Mouse (Mus musculus): ENCODE data around the gene Zfp775. TPM values are rescaled to one million over a fixed set of nuclear protein-coding genes. Genes with fewer than 3 reads are reported as not detected.
A peak's percentile ranks its signal among the peaks of the same experiment; 100 is the strongest.

The Zfp775 gene
- 1 to 10 TPM; 6.3 to 8.3 TPM for total RNA-seq (2021)
- long read RNA-seq, experiment 1, full-length matches to known transcripts = 15 of 16 reads
- long read RNA-seq, experiment 1, partial matches to known transcripts = 0 of 16 reads
- long read RNA-seq, experiment 1, other reads (novel, unspliced or antisense) = 1 of 16 reads
- long read RNA-seq, experiment 2, full-length matches to known transcripts = 10 of 12 reads
- long read RNA-seq, experiment 2, partial matches to known transcripts = 0 of 12 reads
- long read RNA-seq, experiment 2, other reads (novel, unspliced or antisense) = 2 of 12 reads

- intact Hi-C loops (cut with DNase I) = no loop called here
- peak; percentile 92 to 96 for DNase-seq (ENCODE audit: extremely low spot score in 1 of 2, low spot score in 2 of 2)
- Histone ChIP-seq H3K27ac (peak within 1 kb of the TSS; percentile 93), H3K4me3 (peak within 1 kb of the TSS; percentile 99)
- TF ChIP-seq CTCF (IDR thresholded peaks at IDR 0.05) = no peak; the same call in 1 of the 2 replicates
These were observed at the start of gene Zfp775 for GRCm38 (mm10) chr6:48601271-48602079. Zfp775 (plus strand) TSS chr6:48602063.

DNA sequence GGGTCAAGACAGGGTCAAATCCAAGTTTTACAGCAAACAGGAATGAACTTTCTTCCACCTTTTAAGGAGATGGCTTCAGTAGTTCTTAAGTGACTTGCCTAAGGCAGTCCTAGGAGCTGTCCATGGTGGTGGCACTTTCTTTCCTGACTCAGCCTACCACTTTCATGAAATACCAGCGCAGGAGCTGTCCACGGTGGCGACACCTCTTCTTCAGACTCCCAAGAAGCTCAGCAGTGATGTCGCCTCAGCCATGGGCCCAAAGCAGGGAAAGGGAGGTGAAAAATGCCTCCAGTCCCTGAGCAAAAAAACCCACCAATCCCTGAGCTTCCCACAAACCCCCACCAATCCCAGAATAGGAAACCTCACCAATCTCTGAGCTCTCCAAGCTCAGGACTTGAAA lies 48.9 kb upstream of the Zfp775 start:
- intact Hi-C loops (cut with DNase I) = no loop called here
- no peak overlapping the region for H3K4me3 ChIP-seq
- TF ChIP-seq CTCF (IDR thresholded peaks at IDR 0.05) = no peak
- H3K27ac ChIP-seq = no peak overlapping the region
- DNase-seq (ENCODE audit: extremely low spot score in 1 of 2, low spot score in 2 of 2) = no peak

GRCm38 (mm10) chr6:48553819-48554218 lies 48.0 kb upstream of the Zfp775 start:
- no peak for DNase-seq (ENCODE audit: extremely low spot score in 1 of 2, low spot score in 2 of 2)
- intact Hi-C loops (cut with DNase I) = loop anchor here (1.0 to 2.0 kb wide), 3 partner anchors 17 to 73 kb away; partner anchors contain the start of genes AI854703 and Atp6v0e2
- TF ChIP-seq CTCF (IDR thresholded peaks at IDR 0.05) = no peak
- peak overlapping the region; percentile 74 for H3K4me3 ChIP-seq
- peak overlapping the region; percentile 100 for H3K27ac ChIP-seq

- Histone ChIP-seq H3K4me3 (peak within 1 kb of the TSS; percentile 74), H3K27ac (peak within 1 kb of the TSS; percentile 100)
- DNase-seq (ENCODE audit: extremely low spot score in 1 of 2, low spot score in 2 of 2) = peak; percentile 97 to 98
- intact Hi-C loops (cut with DNase I) = loop anchor here (1.0 to 2.0 kb wide), 3 partner anchors 17 to 72 kb away; partner anchors contain the start of genes AI854703 and Atp6v0e2
- TF ChIP-seq CTCF (IDR thresholded peaks at IDR 0.05) = no peak
These were observed 47.4 kb upstream of the Zfp775 start, which contains the start of gene Lrrc61 for GRCm38 (mm10) chr6:48554280-48555103. Lrrc61 (plus strand) TSS chr6:48554796.

DNA sequence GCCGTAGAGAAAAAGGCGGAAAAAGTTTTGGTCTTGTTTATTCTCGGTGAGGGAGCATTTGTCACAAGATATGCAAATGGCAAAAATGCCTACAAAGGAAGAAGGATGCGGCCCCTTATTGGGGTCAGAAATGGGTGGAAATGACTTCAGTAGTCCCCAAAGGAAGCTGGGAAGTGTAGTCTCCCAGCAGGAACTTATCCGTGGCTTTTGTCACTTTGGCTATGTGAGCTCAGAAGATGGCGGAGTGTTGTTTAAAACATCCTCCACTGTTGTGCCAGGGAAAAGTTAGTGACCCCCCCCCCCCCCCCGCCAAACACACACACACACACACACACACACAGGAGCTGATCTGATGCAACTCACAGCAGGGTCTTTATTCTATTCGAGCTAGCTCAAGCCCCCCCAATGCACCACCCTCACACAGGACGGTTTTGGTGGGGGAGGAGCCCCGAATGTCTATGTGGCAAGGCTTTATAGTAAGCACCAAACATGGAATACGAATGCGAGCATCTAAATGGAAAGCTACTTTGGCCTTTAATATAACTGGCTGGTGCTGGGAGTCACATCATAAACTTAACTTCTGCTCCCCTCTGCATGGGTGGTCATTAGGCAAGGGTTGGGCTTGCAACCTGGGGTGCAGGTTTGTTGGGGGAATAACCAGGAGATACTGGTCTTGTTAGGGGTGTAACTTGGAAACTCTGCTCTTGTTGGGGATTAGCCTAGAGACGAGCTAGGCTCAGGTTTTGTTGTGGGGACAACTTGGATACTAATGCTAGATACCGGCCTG lies 46.6 kb upstream of the Zfp775 start:
- no peak for TF ChIP-seq CTCF (IDR thresholded peaks at IDR 0.05)
- intact Hi-C loops (cut with DNase I) = loop anchor here (2.0 kb wide), 2 partner anchors 40 to 72 kb away; partner anchors contain the start of gene AI854703

GRCm38 (mm10) chr6:48555956-48556355 lies 45.9 kb upstream of the Zfp775 start:
- intact Hi-C loops (cut with DNase I) = loop anchor here (2.0 kb wide), 2 partner anchors 39 to 71 kb away; partner anchors contain the start of gene AI854703
- TF ChIP-seq CTCF (IDR thresholded peaks at IDR 0.05) = no peak
- no peak for DNase-seq (ENCODE audit: extremely low spot score in 1 of 2, low spot score in 2 of 2)
- H3K4me3 ChIP-seq = no peak overlapping the region
- H3K27ac ChIP-seq = no peak overlapping the region

More for the DNA sequence above, 46.6 kb upstream of the Zfp775 start:
- peak; percentile 47 to 64 for DNase-seq (ENCODE audit: extremely low spot score in 1 of 2, low spot score in 2 of 2)
- peak overlapping the region; percentile 74 for H3K4me3 ChIP-seq
- peak overlapping the region; percentile 100 for H3K27ac ChIP-seq

GRCm38 (mm10) chr6:48565693-48566310 lies 36.1 kb upstream of the Zfp775 start:
- TF ChIP-seq CTCF (IDR thresholded peaks at IDR 0.05) = no peak
- no peak overlapping the region for H3K4me3 ChIP-seq
- no peak for DNase-seq (ENCODE audit: extremely low spot score in 1 of 2, low spot score in 2 of 2)
- intact Hi-C loops (cut with DNase I) = no loop called here
- no peak overlapping the region for H3K27ac ChIP-seq

GRCm38 (mm10) chr6:48566312-48566711 lies 35.6 kb upstream of the Zfp775 start:
- TF ChIP-seq CTCF (IDR thresholded peaks at IDR 0.05) = no peak
- no peak overlapping the region for H3K4me3 ChIP-seq
- no peak overlapping the region for H3K27ac ChIP-seq
- intact Hi-C loops (cut with DNase I) = no loop called here
- no peak for DNase-seq (ENCODE audit: extremely low spot score in 1 of 2, low spot score in 2 of 2)

DNA sequence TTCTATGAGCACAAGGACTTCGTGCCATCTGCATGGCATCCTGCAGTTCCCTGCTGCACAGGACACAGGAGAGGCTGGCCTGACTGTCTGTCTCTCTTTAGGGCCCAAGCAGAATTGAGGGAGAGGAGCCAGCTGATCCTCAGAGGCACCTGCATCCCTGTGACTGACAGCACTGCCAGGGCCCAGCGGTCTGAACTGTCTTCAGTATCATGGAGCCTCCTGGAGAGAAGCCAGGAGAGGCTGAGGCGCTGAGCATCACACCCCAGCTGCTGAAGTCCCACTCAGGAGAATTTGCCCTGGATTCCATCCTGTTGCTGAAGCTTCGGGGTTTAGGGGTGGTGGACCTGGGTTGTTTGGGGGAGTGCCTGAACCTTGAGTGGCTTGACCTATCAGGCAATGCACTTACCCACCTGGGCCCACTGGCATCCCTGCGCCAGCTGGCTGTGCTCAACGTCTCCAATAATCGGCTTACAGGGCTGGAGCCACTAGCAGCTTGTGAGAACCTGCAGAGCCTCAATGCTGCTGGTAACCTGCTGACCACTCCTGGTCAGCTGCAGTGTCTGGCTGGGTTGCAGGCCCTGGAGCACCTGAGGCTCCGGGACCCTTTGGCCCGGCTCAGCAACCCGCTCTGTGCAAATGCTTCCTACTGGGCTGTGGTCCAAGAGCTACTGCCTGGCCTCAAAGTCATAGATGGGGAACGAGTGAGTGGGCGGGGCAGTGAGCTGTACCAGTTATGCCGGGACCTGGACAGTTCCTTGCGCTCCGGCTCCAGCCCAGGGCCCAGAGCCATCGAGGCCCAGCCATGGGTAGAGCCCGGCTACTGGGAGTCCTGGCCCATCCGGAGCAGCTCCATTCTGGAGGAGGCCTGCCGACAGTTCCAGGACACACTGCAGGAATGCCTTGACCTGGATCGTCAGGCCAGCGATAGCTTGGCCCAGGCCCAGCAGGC lies 33.6 kb upstream of the Zfp775 start:
- Histone ChIP-seq H3K4me3 (no peak overlapping the region), H3K27ac (no peak overlapping the region)
- TF ChIP-seq CTCF (IDR thresholded peaks at IDR 0.05) = no peak
- intact Hi-C loops (cut with DNase I) = no loop called here
- no peak for DNase-seq (ENCODE audit: extremely low spot score in 1 of 2, low spot score in 2 of 2)

All from left cerebral cortex, adult 2 months (tissue).